Mouse (Mus musculus) liver, postnatal 0 days (tissue): ENCODE measurements around the gene Poll.

Experiments used
- CTCF ChIP-seq: sonication (generic); IDR thresholded peaks from 2 replicates; pipeline ENCODE4 v1.5.1; 2016; ENCODE audit warnings: antibody characterized with exemption, low read depth
- EP300 ChIP-seq: IDR thresholded peaks from 2 replicates; pipeline ENCODE4 v1.6.1; 2016; ENCODE audit warnings: antibody characterized with exemption, low read depth, mild to moderate bottlenecking

- TF ChIP-seq CTCF (no peak), EP300 (no peak)
Observed at GRCm38 (mm10) chr19:45541409-45542041, 18.8 kb downstream of the Poll start.
